Mouse (Mus musculus): Measurements from ENCODE around the gene Atxn7.
A peak's percentile ranks its signal among the peaks of the same experiment; 100 is the strongest.
"Not testable (repeated sequence)": the region's sequence is repeated elsewhere in the genome, so short reads cannot be mapped to it uniquely, and the experiment has no call there.

The Atxn7 gene

DNA sequence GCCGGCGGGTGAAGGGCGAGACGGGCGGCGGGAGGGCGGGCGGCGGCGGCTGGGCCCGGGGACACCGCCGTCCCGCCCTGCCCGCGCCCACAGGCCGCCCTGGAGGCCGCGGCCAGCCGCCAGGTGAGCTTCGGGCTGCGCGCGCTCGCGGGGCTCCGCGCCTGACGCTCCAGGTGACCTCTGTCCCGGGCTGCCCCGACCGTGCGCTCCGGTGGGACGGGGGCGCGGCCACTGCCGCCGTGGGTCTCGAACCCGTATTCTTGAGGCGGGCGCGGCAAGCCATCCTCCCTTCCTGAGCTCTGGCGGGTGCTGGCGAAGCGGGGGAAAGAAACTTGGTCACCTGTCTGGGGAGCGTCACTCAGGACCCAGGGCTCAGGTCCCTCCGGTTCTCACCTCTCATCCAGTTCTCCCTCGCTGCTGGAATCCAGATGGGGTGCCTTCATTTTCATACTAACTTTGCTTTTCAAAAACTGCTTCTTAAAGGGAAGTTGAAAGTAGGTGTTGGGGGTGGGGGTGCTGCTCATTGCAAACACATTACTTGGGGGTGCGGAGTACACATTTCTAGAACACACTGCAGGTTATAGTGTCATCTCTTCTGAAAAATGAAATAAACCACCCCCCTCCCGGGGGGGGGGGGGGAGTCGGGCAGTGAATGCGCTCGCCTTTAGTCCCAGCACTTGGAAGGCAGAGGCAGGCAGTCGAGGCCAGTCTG lies at the start of gene Atxn7, which contains the start of gene Thoc7:
Gene Atxn7, plus strand, starts transcription at position 40 of the 712 bp plus-strand sequence.
Gene Thoc7, minus strand, starts transcription at position 452 of the 712 bp plus-strand sequence.
- peak; percentile 26 for DNase-seq (ENCODE audit: low spot score)

DNA sequence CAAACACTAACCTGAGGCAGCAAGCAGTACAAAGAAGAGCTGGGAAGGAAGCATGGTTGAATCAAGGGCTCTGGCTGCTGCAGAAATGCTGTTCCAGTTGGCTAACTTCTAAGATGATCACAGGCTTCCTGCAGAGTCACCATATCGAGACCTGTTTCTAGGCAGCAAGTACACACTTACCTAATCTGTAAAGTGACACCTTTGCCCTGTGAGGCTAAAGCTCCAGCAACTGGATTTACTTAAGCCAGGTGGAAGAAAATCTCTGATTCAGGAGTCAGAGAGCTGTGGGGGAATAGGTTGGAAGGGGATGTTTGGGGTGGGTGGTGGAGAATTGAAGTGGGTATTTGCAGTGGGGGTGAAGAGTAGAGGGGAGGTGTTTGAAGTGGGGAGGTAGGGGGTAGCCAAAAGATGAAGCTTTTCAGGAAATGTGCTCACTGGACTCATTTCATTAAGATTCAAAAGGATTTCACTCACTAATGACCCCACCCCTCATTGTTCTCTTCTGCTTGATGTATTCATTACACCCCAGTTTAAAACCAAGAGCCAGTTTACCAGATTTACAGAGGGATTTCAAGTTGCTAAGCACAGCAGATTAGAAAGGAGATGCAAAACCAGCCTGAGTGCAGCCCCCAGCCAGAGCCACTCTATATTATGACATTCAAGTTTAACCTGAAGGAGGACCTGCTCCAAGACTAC lies 46.7 kb upstream of the Atxn7 start, which contains the start of gene Gm281:
Gene Gm281, minus strand, starts transcription at position 92 of the 696 bp plus-strand sequence.
- no peak for DNase-seq (ENCODE audit: low spot score)

DNA sequence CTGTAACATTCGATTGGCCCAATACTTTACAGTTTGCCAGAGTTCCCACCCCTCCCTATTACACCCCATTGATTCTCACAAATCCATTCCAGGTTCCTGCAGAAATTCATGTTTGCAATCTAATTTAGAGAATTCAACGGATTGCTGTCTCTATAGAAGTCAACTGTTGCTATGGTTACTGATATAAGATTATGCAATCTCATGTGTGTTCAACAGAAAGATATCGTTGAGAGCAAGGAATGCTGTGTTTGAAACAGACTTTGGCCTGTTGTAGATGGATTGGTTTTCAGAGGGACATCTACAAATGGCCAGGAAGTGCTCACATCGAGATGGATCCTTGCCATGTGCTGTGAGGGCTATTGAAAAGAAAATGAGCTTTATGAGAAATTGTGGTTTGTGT lies 46.0 kb upstream of the Atxn7 start:
- no peak for DNase-seq (ENCODE audit: low spot score)

DNA sequence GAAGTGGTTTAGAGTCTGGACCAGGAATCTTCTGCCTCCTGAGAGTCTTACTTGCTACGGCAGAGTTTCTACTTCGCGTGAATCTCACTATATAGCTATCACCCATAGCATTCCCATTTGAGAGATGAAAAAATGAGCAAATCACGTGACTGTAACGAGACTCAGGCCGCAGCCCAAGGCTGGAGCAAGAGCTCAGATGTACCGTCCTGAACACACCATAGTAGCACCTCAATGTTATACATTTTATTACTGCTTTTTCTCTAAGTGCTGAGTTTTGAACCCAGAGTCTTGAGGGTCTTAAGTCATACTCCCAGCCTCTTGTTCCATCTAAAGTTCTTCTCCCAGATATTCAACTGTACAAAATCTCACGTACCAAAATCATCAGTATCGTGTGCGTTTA lies 44.0 kb upstream of the Atxn7 start:
- DNase-seq (ENCODE audit: low spot score), result no peak

DNA sequence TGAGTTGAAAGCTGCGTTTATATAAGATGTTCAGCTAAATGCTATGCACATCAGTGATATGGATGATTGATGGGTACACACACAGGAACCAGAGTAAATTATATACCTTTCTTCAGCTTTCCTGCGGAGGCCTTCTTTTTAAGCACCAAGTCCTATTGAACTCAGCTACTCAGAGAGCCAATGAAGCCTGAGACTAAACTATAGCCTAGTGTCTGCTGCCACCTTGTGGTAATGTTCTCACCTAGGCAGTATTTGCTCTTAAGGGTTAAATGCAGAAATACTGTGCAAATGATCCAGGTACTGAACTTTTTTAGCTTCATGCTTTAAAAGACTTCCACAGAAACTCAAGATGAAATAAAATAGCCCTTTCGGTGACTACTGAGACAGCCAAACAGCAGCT lies 43.6 kb upstream of the Atxn7 start:
- DNase-seq (ENCODE audit: low spot score), result peak; percentile 72

DNA sequence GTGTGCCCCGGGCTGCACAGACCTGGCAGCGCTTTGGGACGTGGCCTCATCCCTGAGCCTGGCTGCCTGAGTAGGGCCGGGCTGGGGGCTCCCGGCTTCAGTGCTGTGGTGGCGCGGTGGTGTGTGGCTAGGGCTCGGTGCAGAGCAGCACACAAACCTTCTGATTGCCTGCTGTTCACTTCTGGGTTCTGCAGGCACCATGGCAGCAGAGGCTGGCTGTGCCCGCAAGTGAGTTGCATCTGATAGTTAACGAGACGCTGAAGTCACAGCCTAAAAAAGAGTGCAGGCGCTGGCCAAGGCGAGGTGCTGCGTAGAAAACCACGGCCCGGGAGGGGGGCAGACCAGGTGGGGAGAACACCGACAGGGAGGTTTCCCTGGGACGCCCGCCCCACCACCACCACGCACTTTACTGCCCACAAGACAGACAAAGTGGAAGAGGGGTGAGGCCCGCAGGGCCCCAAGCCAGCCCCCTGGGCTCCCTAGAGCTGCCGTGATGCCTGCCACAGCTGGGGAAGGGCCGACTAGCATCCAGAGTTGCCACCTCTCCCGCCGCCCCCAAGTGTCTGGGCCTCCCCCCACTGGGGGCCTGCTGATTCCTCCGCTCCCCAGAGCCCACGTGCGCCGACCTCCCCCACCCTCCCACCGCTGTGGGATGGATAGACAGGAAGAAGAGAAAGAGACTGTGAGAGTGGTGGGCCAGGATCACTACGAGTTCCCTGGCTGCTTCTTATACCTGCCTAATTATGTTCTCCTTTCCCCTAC lies 27.8 kb upstream of the Atxn7 start:
- no peak for DNase-seq (ENCODE audit: low spot score)

DNA sequence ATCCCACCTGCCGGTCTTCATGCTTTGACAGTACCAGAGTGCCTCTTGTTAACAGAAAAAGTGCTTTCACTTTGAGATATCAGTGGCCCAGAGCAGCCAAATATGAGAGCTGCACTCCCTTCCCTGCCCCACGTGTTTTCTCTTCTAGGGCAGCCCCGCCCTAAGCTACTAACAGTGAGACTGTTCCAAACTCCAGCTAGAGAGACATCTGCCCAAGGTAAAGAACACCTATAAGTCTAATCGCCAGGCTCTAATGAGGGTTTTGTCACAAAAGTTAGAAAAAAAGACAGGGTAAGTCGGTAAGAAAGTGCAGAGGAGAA lies 27.2 kb upstream of the Atxn7 start:
- no peak for DNase-seq (ENCODE audit: low spot score)

DNA sequence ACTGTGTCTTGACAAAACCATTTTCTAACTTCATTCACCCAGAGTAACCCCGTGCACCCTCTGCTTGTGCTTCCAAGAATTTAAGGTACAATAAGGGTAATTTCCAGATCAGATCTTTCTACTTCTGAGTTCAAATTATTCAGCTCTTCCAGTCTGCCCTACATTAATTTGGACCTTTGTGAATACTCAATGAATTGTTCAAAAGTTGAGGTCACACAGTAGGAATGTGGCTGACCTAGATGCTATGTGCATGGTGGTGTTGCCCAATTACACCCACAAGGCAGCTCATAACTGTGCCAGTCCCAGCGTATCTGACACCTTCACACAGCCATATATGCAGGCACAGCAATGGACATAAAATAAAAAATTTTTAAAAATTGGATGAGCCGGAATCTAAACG lies 16.6 kb upstream of the Atxn7 start:
- DNase-seq (ENCODE audit: low spot score), result no peak

DNA sequence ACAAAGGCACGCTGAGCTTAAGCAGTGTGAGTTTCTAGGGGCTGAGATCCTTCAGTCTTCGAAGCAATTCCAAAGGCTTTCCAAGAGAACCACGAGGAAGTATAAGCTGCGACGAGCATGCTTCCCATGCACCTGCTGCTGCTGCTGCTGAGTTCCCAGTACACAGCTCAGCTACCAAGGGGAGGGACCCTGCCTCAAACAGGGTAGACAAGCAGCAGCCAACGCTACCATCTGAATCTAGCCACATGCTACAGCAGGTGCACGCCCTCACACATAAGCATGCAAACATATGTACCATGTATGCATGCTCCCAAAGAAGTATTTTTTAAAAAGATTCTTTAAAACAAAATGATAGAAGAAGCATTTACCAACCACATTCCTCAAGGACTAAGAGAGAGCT lies 12.9 kb upstream of the Atxn7 start:
- no peak for DNase-seq (ENCODE audit: low spot score)

DNA sequence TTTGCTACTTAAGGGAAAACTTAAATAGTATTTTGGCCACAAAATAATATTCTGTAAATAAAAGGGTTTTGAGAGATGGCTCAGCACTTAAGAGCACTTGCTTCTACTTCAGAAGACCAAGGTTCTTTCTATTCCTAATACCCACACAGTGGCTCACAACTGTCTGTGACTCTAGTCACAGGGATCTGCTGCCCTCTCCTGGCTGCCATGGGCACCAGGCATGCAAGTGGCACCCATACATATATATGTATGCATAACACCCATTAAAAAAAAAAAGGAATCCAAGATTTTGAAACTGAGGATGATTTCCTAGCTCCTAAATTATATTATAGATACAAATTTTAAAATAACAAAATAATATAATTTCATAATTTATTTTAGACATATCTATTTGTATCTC lies 10.8 kb upstream of the Atxn7 start:
- DNase-seq (ENCODE audit: low spot score), result no peak

DNA sequence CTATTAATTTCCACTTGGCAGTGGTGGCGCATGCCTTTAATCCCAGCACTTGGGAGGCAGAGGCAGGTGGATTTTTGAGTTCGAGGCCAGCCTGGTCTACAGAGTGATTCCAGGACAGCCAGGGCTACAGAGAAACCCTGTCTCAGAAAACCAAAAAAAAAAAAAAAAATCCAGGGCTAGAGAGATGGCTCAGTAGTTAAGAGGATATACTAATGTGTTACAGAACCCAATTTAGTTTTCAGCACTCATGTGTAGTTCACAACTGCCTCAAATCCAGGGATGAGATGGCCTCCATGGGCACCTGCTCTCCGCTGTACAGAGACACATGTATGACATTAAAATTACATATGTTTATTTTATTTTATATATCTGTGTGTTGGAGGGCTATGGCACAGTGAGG lies 9.1 kb upstream of the Atxn7 start:
- not testable (repeated sequence) for DNase-seq (ENCODE audit: low spot score)

DNA sequence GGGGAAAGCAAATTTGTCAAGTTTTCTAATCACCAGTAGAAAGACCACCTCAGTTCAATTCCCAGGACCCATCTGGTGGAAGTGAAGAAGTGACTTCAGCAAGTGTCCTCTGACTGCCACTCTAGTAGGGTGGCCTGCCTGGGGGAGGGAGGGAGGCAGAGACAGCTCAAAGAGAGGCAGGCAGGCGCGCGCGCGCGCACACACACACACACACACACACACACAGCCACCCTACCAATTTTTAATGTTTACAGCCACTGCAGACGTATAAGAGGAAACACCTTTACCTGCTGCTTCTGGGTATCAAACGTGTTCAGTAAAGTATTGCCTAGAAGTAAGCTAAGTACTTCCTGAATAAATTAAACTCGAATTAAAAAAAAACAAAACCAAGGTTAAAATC lies 1.2 kb upstream of the Atxn7 start:
- DNase-seq (ENCODE audit: low spot score), result no peak

DNA sequence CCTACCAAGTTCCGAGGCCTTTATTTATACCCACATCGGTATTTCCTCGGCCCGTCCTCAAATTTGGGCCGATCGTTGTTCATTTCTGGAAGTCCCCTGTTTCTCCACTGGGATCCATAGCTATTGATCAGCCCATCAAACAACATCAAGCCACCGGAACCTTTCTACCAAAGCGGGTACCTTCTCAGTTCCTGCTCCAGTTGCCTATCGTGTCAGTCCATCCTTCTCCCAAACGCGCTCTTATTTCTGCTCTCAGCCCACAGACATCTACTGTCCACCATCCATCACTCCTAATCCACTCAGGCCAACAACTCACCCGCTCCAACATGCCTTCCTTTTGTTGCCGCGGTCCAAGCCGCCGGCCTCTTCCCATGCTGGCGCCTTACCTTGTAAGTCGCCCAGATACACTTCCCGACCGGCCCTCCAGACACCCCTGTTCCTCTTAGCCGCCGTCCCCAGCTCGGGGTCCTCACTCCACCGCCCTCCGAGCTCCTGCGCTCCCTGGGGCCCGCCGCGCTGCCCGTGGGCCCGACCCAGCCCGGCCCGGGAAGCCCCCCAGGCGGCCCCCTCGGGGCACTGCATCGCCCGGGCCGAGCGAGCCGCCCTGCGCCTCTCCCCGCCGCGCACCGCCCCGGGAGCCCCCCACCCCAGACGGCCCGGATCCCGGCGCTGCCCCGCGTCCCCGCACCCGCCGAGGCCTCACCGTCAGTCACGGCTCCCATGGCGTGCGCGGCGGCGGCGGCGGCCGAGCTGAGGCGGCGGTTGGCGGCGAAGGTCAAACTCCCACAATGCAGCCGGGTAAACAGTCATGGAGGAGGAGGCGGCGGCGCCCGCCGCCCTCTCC lies 536 bp upstream of the Atxn7 start:
- DNase-seq (ENCODE audit: low spot score), result peak; percentile 41

DNA sequence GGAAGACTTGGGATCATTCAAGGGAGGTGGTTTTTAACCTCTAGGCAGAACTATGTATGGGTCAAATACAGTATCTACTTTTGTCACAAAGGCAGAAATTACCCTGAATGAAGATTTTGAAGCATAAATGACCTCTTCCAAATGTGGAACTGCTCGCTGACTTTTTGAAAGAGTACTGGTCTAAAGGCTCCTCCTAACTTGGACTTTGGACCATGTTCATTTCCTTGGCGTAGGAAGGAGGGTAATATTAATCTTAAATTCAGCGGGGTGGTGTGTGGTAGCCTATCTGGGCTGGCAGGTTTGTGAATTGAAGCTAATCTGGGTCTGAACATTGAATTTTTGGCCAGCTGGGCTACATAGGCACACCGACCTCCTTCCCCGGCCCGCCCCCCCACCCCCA lies 1.2 kb downstream of the Atxn7 start:
- no peak for DNase-seq (ENCODE audit: low spot score)

DNA sequence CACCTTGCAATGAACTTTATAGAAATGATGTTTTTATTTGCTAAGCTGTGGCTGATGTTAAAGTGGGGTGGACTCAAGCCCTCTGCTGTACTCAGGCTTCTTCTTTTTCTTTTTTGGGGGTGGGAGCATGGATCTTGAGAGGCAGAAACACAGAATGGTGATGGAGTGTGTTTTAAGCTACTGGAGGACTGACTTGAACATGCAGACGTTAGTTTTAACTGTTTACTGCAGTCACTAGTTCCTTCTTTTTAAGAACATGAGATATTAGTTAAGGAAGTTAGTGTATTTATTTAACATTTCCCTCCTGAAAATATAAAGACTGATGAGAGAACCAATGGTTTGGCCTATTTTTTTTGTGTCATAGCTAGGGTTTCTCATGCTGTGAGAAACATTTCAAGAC lies 2.3 kb downstream of the Atxn7 start:
- no peak for DNase-seq (ENCODE audit: low spot score)

DNA sequence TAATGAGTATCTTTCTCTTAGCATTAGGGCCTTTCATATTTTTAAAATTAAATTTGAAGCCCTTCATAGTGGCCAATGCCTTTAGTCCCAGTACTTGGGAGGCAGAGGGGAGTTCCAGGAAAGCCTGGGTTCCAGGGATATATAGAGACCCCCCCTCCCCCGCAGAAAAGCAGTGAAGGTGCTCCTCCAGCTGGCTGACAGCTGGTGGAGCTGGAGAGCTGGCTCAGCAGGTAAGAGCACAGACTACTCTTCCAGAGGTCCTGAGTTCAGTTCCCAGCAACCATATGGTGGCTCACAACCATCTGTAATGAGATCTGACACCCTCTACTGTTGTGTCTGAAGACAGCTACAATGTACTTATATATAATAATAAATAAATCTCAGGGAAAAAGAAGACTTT lies 6.4 kb downstream of the Atxn7 start:
- no peak for DNase-seq (ENCODE audit: low spot score)

DNA sequence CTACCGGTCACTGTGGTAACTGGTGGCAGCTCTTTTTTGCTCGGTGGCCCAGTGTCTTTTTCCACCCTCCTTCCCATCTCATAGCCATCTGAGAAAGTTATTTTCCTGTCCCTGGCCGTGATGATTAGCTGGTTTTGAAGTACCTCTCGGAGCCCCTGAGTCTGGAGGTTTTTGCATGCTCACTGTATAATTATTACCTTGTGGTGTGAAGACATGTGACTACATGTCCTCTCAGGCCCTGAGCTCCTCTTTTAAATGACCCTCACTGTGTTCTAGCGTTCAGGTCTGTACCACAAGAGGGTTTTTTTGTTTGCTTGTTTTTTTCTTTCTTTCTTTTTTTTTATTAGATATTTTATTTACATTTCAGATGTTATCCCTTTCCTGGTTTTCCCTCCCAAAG lies 7.2 kb downstream of the Atxn7 start:
- no peak for DNase-seq (ENCODE audit: low spot score)

DNA sequence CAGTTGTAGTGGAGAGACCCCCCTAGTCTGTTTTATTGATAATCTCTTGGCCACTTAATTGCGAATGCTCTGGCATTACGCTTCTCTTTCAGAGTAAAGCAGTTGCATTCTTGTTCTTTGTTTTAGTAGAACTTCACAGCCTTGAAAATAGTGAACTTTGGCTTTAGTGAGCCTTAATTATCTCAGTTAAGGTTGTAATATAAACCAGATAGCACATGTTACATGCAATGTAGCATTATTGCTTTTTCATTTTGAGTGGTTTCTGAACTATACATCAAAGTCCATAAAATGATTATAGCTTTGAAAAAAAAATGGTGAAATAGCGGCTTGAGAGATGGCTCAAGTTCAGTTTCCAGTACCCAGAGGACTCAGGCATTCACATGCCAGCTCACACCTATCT lies 9.3 kb downstream of the Atxn7 start:
- no peak for DNase-seq (ENCODE audit: low spot score)

DNA sequence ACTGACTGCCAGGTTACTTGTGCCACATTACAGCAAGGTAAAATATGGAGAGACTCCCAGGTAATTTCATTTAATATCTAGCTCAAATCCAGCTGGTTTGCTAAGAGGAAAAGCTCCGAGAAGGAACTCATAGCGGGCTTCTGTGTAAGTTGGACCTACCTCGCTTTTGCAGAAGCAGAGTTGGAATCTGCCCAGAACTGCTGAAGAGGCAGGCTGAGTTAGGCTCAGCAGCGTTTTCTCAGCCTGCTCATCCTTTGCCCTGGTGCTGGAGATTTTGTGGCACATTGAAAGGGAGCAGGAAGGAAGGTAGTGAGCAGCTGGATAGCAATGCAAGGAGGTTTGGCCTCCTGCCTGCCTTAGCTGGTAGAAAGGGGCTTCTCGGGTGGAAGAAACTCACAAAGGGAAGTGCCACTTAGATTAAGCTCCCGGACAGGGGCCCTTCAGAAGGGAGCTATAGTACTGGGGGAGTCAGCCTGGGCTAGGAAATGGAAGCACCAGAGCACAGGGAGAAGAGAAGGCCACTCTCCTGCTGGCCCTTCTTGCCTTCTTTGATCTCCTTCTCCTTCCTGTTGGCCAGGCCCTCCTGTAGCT lies 10.5 kb downstream of the Atxn7 start:
- no peak for DNase-seq (ENCODE audit: low spot score)

DNA sequence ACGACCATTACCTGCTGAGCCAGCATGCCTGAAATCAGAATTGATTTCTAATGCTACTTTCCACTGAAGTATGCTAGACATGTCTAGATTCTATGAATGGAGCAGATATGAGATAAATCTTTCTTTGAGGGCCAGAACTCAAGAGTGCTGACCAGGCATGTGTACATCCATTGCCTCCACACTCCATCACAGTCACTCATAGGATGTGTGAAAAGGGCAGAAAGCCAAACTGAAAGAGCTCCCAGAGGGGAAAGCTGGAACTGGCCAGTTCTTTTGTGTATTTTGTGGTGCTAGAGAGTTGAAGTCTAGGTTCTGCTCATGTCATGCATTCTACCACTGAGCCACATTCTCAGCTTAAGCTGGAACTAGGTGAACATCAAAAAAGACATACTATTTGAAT lies 16.3 kb downstream of the Atxn7 start:
- no peak for DNase-seq (ENCODE audit: low spot score)

DNA sequence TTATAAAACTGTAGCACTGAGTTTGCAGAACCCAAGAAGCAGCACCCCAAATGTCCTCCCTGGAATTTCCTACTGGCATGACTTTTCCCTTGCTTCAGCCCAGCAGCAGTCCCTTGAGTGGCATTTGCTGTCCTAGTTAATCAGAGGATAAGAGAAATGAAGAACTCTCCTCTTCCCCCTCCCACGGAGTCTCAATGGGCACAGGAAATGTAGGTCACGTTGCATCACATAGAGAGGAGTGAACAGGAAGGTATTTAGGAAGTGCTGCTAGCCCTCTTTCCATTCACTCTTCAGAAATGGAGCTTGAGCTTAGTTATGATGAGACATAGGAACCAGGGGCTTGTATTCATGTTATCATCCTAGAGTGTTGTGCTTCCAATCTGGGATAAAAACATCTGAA lies 20.0 kb downstream of the Atxn7 start:
- no peak for DNase-seq (ENCODE audit: low spot score)

DNA sequence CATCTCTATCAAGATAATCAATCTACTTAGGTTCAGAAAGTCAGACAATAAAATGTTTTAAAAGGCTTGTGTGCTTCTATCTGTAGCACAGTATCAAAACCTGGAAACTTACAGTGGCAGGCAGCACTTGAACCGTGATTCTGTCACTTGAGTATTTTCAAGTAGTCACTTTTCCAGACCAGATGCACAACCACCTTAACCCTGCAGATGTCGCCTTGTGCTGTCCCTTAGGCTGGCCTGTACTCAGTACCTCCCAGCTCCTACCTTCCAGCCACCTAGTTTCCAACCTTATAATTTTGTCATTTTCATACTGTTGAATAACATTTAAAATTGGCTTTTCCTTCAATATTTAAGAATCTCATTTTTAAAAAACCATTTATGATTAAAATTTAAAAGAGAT lies 20.9 kb downstream of the Atxn7 start:
- DNase-seq (ENCODE audit: low spot score), result peak; percentile 47
